Mouse (Mus musculus) kidney, adult 9 months (tissue): ENCODE measurements around the gene Tacc3.
A peak's percentile ranks its signal among the peaks of the same experiment; 100 is the strongest.

Experiments
- DNase-seq: peaks from one replicate; pipeline ENCODE4 v3.0.0; 2022

Gene Tacc3

DNA sequence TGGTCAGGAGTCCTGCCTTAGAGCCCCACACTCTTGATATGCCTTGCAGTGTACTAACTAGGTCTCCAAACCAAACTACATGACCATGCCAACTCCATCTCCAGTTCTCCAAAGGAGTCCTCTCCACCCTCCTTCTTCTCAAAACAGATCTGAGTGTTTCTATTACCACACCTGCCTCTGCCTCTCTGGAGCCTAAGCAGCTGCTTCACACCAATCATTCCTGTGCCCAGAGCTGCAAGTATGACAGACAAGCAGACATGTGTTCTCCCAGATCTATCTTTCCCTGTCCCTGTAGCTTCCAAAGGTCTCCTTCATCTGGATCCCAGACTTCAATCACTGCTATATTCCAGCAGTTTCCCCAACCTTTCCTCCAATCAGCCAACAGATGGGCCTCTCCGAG, 1.2 kb upstream of the Tacc3 start:
- DNase-seq: no peak

DNA sequence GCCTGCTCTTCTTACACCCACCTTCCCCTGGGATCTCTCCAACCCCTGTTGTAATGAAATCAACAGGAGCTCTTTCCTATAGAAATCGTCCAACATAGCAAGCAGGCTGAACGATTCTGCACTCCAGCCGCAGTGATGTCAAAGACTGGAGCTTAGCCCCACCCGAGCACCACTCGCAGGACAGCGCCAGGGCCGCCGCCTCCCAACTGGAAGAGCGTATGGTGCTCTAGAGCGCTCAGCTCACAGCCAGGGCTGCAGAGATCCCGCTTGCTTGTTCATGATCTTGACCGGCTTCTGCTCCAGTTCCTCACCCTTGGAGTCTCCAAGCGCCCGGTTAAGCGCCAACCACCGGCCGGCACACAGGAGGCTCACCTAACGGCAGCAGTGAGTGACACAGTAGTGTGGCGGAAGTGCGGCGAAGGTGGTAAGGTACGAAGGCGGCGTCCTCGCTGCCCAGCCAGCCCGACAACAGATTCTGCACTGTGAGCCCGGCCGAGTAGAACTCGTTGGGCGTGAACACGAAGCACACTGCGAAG, 609 bp upstream of the Tacc3 start:
- DNase-seq: no peak

DNA sequence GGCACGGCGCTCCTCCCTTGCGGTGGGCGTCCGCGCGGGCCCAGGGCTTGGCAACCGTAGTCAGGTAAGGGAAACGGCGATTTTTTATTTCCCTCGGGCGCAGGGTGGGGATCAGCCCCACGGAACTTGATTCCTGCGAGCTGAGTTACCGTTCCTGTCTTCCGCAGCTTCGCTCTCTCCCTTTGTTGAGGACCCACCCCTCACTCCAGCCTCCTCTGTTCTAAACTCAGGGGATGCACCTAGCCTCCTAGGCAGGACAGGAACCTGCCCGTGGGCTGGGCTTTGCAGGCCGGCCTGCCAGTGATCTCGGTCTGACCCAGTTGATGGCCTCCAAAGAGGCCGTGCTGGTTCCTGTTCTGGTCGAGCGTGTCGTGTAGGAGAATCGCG, 729 bp downstream of the Tacc3 start:
- peak; percentile 26 for DNase-seq

DNA sequence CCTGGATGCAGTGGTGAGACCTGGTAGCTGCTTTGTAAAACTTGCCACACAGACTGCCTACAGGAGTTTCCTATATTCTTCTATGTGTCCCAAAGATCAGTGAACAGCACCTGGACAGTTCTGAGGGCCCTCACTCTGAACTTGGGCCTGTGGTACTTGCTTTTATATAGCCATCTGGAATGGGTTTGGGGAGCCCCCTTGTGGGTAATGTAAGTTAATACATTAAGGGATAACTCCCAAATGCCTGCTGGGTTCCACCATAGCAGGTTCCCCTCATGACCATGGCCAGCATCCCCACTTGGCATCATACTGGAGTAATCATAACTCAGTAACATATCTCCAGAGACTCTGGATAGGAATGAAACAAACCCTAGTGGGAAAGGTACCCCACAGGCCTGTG, 10.3 kb downstream of the Tacc3 start:
- peak; percentile 39 for DNase-seq

GRCm38 (mm10) chr5:33671659-33672058, 13.7 kb downstream of the Tacc3 start:
- DNase-seq: no peak

DNA sequence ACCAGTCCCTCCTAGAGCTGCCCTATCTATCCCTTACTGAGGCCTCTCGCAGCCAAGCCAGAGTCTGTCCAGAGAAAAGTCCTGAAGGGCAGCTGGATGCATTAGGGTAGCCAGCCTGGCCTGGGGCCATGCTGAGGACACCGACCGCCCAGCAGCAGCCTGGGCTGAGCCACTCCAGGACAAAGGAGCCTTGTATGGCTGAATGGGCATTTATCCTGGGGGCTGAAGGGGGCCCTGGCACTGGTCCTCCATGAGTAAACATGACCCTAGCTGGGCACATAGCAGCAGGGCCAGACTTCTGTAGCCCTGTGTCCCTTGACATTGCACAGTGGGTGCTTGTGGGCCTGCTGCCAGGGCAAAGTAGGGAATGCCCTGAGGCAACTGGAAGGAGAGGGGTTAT, 16.5 kb downstream of the Tacc3 start:
- DNase-seq: no peak

- DNase-seq: peak; percentile 74
Measured at GRCm38 (mm10) chr5:33675964-33676363, 18.0 kb downstream of the Tacc3 start.

DNA sequence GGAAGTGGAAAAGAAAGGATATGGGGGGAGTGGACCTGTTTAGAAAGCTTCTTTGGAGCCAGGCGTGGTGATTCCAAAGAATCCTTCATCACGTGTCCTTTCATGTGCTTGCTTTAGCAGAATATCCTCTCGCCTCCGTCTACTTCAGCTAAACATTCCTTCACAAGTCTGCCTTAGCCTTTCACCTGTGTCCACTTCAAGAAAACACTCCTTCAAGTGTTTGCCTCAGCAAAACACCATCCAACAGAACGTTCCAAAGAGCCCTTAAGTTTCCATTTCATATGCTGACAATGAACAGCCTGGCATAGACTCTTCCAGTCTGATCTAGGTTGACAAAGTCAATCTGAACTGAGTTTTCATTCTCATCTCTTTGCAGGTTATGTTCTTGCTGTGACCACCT, 20.3 kb downstream of the Tacc3 start:
- no peak for DNase-seq

GRCm38 (mm10) chr5:33681044-33681443, 23.1 kb downstream of the Tacc3 start:
- no peak for DNase-seq

DNA sequence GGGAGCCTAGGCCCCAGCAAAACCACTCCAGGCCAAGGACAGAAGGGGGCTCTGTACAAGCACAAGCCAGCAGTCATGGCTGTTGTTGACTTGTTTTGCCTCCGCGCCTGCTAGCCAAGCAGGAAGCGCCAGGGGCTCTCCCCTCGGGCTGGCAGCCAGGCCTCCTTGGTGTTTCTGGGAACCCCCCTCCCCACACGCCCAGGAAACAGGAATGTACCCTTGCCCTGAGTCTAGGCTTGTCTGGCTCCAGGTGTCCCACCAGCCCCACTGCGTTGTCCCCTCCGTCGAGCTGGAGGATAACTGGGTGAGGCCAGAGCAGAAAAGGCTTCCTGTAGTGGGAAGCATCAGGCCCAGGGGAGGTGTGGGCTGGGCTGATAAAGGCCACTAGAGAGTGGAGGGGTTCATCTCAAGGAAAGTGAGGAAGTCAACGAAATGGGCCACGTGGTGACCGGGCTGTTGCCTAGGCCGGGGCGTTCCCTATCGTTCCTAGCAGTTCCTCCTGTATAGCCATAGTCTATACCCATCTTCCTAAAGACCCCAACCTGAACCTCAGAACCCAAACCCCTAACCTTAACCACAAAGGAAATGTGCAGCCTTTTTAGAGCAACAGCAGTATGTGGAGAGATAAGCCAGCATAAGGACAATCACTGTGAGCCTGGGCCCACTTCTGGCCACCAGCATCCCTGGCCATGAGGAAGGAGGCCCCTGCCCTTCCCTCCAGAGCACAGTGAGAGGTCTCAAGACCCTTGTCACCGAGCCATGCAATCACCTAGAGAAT, 23.9 kb downstream of the Tacc3 start:
- no peak for DNase-seq

DNA sequence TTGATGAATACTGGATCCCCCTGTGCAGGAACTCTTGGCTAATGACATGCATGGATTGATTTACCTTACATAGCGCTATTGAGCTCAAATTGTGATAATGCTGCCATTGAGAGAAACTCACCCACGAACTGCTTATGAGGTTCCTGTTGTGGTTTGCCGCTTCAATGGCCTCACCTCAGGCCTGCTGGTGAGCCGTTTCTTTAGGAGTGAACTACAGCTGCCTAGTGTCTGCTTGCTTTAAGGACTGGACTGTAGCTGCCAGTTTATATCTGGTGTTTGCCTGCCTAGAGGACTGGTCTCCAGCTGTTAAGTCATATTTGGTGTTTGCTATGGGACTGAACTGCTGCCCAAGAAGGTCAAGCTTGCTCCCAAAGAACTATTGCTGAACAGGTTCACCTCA, 25.0 kb downstream of the Tacc3 start:
- DNase-seq: no peak

DNA sequence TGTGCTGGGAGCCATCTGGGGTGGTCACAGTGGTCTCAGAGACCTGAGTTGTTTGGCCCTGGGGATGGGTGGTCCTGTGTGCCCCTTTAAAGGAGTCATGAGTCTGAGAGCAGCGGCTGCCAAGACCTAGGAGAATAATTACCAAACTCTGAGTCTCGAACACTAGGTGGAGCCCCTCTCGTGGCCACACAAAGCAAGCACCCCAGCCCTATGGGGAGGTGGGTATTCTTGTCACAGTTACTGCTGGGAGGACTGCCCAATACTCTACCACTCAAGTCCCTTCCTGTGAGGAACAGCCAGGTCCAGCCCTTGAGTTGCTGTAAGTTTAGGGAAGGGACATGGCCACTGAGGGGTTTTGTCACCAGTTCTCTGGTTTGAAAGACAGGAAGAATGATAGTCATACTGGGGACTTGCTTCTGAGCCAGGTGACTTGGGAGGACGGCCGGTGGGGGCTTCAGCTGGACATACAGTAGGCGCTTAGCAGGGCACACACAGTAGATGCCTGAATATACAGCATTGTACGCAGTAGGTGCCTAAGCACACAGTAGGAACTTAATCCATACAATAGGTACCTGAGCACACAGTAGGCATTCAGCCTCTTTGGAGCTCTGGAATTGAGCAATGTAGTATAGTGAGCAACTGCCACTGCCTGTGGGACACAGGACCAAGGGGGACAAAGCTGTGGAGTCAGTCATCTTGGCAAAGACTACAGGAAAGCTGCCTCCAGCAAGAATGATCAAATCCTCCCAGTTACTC, 26.1 kb downstream of the Tacc3 start:
- DNase-seq: peak; percentile 80

DNA sequence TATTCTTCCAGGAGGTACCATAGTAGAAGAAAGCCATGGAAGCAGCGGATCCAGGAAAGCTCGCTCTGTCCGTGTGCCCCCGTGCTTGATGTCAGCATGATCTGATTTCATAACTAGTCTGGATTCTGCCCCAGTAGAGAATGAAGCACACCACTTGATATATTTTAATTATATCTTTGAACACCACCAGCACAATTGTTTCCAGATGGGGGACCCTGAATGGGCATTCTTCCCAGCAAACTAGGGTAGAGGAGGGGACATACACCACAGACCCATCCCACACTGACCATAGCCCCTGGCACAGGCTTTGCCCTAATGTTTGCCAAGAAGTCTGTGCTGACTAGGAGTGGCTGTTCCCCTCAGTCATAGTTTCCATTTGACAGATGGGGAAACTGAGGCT, 27.0 kb downstream of the Tacc3 start:
- no peak for DNase-seq

DNA sequence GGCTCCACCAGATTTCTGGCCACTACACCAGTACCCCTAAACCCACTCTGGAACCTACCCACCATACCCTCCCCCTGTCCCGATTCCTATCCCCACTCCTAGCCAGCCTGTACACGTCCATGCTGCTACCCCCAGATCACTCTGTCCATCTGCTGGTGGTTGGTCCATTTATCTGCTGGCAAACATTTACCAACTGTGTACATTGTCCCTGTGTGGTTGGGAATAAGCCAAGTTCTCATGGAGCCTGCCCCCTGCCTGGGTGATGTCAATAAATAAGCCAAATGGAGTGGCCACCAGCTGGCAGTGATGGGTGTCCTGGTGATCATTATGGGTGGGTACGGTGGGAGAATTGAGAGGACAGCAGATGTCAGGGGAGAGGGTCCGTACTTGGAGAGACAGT, 29.2 kb downstream of the Tacc3 start:
- DNase-seq: no peak

GRCm38 (mm10) chr5:33688278-33689220, 30.6 kb downstream of the Tacc3 start:
- DNase-seq: no peak

DNA sequence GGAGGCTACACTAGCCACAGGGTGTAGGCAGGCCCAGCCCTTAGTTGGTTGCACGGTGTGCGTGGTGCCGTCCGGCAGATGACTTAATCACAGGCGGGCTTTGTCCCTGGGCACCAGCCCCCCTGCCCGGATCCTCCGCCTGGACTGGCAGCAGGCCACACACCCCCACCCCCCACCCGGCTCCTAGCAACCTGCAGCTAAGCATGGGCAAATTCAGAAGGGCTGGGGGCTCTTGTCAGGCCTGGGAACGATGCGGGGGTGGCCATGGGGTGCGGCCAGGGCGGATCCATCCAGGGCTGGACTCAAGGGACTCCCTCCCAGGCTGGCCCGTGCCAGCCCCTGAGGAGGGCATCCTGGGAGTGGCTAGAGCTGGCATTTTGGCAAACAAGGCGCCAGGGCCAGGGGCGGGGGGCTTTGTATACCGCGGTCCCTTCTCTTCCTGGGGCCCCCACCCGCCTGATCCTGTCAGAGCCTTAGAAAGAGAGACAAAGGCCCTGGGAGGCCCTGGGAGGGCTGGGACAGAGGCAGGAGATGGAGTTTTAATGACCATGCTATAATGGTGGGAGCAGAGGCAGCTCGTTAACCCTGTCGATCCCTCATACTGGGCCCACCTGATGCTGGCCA, 31.4 kb downstream of the Tacc3 start:
- no peak for DNase-seq

GRCm38 (mm10) chr5:33689852-33690645, 32.1 kb downstream of the Tacc3 start:
- DNase-seq: peak; percentile 40

DNA sequence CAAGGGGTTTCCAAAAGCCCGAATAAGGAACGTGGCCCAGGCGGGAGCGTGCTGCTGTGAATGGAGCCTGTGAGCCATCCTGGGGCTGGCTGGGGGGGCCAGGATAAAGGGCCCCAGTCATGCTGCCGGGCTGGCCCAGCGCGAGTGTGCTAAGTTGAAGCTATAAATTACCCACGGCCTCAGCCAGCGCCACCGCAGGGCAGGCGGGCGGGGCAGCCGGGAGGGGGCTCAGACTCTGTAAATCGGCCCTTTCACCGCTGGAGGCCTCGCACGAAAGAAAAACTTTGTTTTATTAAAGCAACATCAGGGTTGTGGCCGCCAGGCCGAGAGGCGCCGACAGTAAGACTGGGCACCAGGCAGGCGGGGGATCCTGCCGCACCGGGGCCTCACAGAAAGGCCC, 34.5 kb downstream of the Tacc3 start:
- no peak for DNase-seq

GRCm38 (mm10) chr5:33694461-33694847, 36.5 kb downstream of the Tacc3 start:
- no peak for DNase-seq

DNA sequence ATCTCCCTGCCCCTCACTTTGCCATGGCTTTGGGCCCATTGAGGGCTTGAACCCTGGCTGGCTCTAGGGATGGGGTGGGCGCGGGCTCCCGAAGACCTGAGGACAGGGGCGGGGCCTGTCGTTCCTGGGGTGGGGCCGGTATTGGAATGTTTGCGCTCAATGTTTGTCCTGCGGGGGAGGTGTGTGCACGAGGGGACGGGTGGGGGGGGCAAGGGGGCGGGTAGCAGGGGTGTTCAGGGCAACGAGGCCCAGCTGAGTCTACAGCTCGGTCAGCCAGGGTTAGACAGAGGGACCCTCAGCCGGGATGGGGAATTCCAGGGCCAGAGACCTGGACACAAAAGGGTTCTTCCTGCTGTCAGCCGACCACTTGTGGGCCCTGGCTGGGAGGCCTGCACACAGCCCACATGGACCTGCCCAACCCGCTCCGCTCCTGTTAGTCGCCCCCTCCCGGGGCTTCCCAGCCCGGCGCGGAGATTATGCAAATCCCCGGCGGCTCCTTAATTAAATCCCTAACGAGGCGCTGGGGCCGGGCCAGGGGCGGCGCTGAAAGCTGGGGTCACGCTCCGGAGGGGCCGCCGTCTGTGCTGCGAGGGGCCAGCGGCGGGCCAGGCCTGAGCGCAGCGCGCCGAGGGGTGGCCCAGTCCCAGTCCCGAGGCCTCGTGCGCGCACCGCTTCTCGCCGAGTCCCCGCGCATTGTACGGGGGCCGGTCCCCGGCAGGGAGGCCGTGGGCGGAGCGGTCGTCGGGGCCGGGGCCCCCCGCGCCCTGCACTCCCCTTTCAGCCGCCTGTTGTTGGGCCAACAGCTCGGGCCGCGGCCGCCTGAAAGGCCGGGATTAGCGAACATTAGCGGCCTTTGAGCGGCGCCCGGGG, 37.2 kb downstream of the Tacc3 start:
- DNase-seq: no peak

- no peak for DNase-seq
Measured at GRCm38 (mm10) chr5:33695718-33696121, 37.8 kb downstream of the Tacc3 start.
